Mouse (Mus musculus): ENCODE results near the gene Nr3c2.

- TF ChIP-seq CTCF (IDR thresholded peaks at IDR 0.05; ENCODE audit: low read depth, low read length) (no peak), POLR2A (IDR thresholded peaks at IDR 0.05; ENCODE audit: borderline replicate concordance, low read depth, low read length) (no peak)
These were observed 22.4 kb upstream of the Nr3c2 start for GRCm38 (mm10) chr8:76876809-76877208.
